Mouse (Mus musculus): ENCODE measurements at regions not wholly inside any gene's neighbourhood (a gene's known extent, or its start where the extent isn't known, plus 50 kb on each side); places are given as distances from the start of the nearest gene placed in this dataset.

GRCm38 (mm10) chr2:117868857-117869256, 242.8 kb upstream of the Thbs1 start:
- Histone ChIP-seq H3K27me3 (ENCODE audit: control insufficient read depth, insufficient read depth, low read length) (no peaks in the 10 kb centered on the region), H3K4me1 (ENCODE audit: control insufficient read depth, insufficient read depth, low read length) (peaks cover 4% of the 10 kb centered on the region; the same call in 1 of the 2 replicates), H3K4me3 (no peak overlapping the region), H3K27ac (no peak overlapping the region), H3K9ac (ENCODE audit: low read depth, low read length) (no peak overlapping the region), H3K36me3 (ENCODE audit: control insufficient read depth, insufficient read depth, low read length) (no peaks in the 10 kb centered on the region), H3K79me2 (replicated peaks; ENCODE audit: control insufficient read depth, insufficient read depth, low read length) (no peaks in the 10 kb centered on the region)
- DNase-seq, result no peak
- intact Hi-C loops (cut with DNase I), result no loop called here
- 97% methylated on average over 1 of the region's 1 CpGs for WGBS
- TF ChIP-seq EP300 (IDR thresholded peaks at IDR 0.05; ENCODE audit: insufficient read depth, low read depth, low read length) (no peak), POLR2A (IDR thresholded peaks at IDR 0.05; ENCODE audit: insufficient read depth, low read depth, low read length) (no peak), CTCF (IDR thresholded peaks at IDR 0.05) (no peak)

GRCm38 (mm10) chr2:117871507-117872282, 240.0 kb upstream of the Thbs1 start:
- Histone ChIP-seq H3K9ac (ENCODE audit: low read depth, low read length) (no peak overlapping the region), H3K79me2 (replicated peaks; ENCODE audit: control insufficient read depth, insufficient read depth, low read length) (no peaks in the 10 kb centered on the region), H3K27ac (no peak overlapping the region), H3K36me3 (ENCODE audit: control insufficient read depth, insufficient read depth, low read length) (no peaks in the 10 kb centered on the region), H3K27me3 (ENCODE audit: control insufficient read depth, insufficient read depth, low read length) (no peaks in the 10 kb centered on the region), H3K4me3 (no peak overlapping the region), H3K4me1 (ENCODE audit: control insufficient read depth, insufficient read depth, low read length) (peaks cover 3% of the 10 kb centered on the region; the same call in 1 of the 2 replicates)
- DNase-seq, result no peak
- no peak for TF ChIP-seq POLR2A (IDR thresholded peaks at IDR 0.05; ENCODE audit: insufficient read depth, low read depth, low read length)
- no peak for TF ChIP-seq EP300 (IDR thresholded peaks at IDR 0.05; ENCODE audit: insufficient read depth, low read depth, low read length)
- no peak for TF ChIP-seq CTCF (IDR thresholded peaks at IDR 0.05)
- WGBS, result 44% methylated on average over 9 of the region's 9 CpGs
- intact Hi-C loops (cut with DNase I), result no loop called here

GRCm38 (mm10) chr2:117877816-117878215, 233.9 kb upstream of the Thbs1 start:
- no peaks in the 10 kb centered on the region for H3K27me3 ChIP-seq (ENCODE audit: control insufficient read depth, insufficient read depth, low read length)
- H3K27ac ChIP-seq, result no peak overlapping the region
- no peak overlapping the region for H3K4me3 ChIP-seq
- no peaks in the 10 kb centered on the region for H3K79me2 ChIP-seq (replicated peaks; ENCODE audit: control insufficient read depth, insufficient read depth, low read length)
- no peaks in the 10 kb centered on the region for H3K4me1 ChIP-seq (ENCODE audit: control insufficient read depth, insufficient read depth, low read length)
- WGBS, result 67% methylated on average over 6 of the region's 6 CpGs
- H3K36me3 ChIP-seq (ENCODE audit: control insufficient read depth, insufficient read depth, low read length), result no peaks in the 10 kb centered on the region
- TF ChIP-seq EP300 (IDR thresholded peaks at IDR 0.05; ENCODE audit: insufficient read depth, low read depth, low read length) (no peak), CTCF (IDR thresholded peaks at IDR 0.05) (no peak), POLR2A (IDR thresholded peaks at IDR 0.05; ENCODE audit: insufficient read depth, low read depth, low read length) (no peak)
- no peak for DNase-seq
- intact Hi-C loops (cut with DNase I), result no loop called here
- H3K9ac ChIP-seq (ENCODE audit: low read depth, low read length), result no peak overlapping the region

GRCm38 (mm10) chr2:117882136-117882535, 229.5 kb upstream of the Thbs1 start:
- H3K27ac ChIP-seq, result no peak overlapping the region
- DNase-seq, result no peak
- H3K79me2 ChIP-seq (replicated peaks; ENCODE audit: control insufficient read depth, insufficient read depth, low read length), result no peaks in the 10 kb centered on the region
- TF ChIP-seq EP300 (IDR thresholded peaks at IDR 0.05; ENCODE audit: insufficient read depth, low read depth, low read length) (no peak), CTCF (IDR thresholded peaks at IDR 0.05) (no peak), POLR2A (IDR thresholded peaks at IDR 0.05; ENCODE audit: insufficient read depth, low read depth, low read length) (no peak)
- 72% methylated on average over 4 of the region's 4 CpGs for WGBS
- H3K27me3 ChIP-seq (ENCODE audit: control insufficient read depth, insufficient read depth, low read length), result no peaks in the 10 kb centered on the region
- no peaks in the 10 kb centered on the region for H3K36me3 ChIP-seq (ENCODE audit: control insufficient read depth, insufficient read depth, low read length)
- H3K4me1 ChIP-seq (ENCODE audit: control insufficient read depth, insufficient read depth, low read length), result no peaks in the 10 kb centered on the region
- intact Hi-C loops (cut with DNase I), result no loop called here
- no peak overlapping the region for H3K4me3 ChIP-seq
- no peak overlapping the region for H3K9ac ChIP-seq (ENCODE audit: low read depth, low read length)

- Histone ChIP-seq H3K79me2 (replicated peaks; ENCODE audit: control insufficient read depth, insufficient read depth, low read length) (no peaks in the 10 kb centered on the region), H3K4me1 (ENCODE audit: control insufficient read depth, insufficient read depth, low read length) (no peaks in the 10 kb centered on the region), H3K27ac (no peak overlapping the region), H3K4me3 (no peak overlapping the region), H3K27me3 (ENCODE audit: control insufficient read depth, insufficient read depth, low read length) (no peaks in the 10 kb centered on the region), H3K36me3 (ENCODE audit: control insufficient read depth, insufficient read depth, low read length) (no peaks in the 10 kb centered on the region), H3K9ac (ENCODE audit: low read depth, low read length) (no peak overlapping the region)
- no peak for DNase-seq
- TF ChIP-seq CTCF (IDR thresholded peaks at IDR 0.05), result no peak
- no peak for TF ChIP-seq POLR2A (IDR thresholded peaks at IDR 0.05; ENCODE audit: insufficient read depth, low read depth, low read length)
- no peak for TF ChIP-seq EP300 (IDR thresholded peaks at IDR 0.05; ENCODE audit: insufficient read depth, low read depth, low read length)
- intact Hi-C loops (cut with DNase I), result no loop called here
- WGBS, result 91% methylated on average over 2 of the region's 2 CpGs
Observed at GRCm38 (mm10) chr2:117882890-117883289, 228.8 kb upstream of the Thbs1 start.

- Histone ChIP-seq H3K27me3 (ENCODE audit: control insufficient read depth, insufficient read depth, low read length) (no peaks in the 10 kb centered on the region), H3K36me3 (ENCODE audit: control insufficient read depth, insufficient read depth, low read length) (no peaks in the 10 kb centered on the region), H3K4me1 (ENCODE audit: control insufficient read depth, insufficient read depth, low read length) (no peaks in the 10 kb centered on the region), H3K4me3 (no peak overlapping the region), H3K79me2 (replicated peaks; ENCODE audit: control insufficient read depth, insufficient read depth, low read length) (no peaks in the 10 kb centered on the region), H3K27ac (no peak overlapping the region), H3K9ac (ENCODE audit: low read depth, low read length) (no peak overlapping the region)
- 70% methylated on average over 3 of the region's 3 CpGs for WGBS
- no peak for TF ChIP-seq EP300 (IDR thresholded peaks at IDR 0.05; ENCODE audit: insufficient read depth, low read depth, low read length)
- TF ChIP-seq CTCF (IDR thresholded peaks at IDR 0.05), result no peak
- no peak for TF ChIP-seq POLR2A (IDR thresholded peaks at IDR 0.05; ENCODE audit: insufficient read depth, low read depth, low read length)
- DNase-seq, result no peak
- intact Hi-C loops (cut with DNase I), result no loop called here
Observed at GRCm38 (mm10) chr2:117886516-117886915, 225.2 kb upstream of the Thbs1 start.
